Mouse (Mus musculus) forebrain, embryonic 12.5 days (tissue): ENCODE measurements at regions not wholly inside any gene's neighbourhood (a gene's known extent, or its start where the extent isn't known, plus 50 kb on each side); places are given as distances from the start of the nearest gene placed in this dataset.
"Not testable (repeated sequence)": the region's sequence is repeated elsewhere in the genome, so short reads cannot be mapped to it uniquely, and the experiment has no call there.

Experiments
- ATAC-seq: fragments of 200-750 bp; cut with Nextera tagmentation; 2 replicates; pipeline ENCODE4 v1.8.0; 2017; ENCODE audit warnings: moderate TSS enrichment; ENCODE audit not compliant: low FRiP score
- H3K27ac ChIP-seq: fragments of 300-500 bp; sonication (generic); 2 replicates; pipeline ENCODE4 v1.5.1; 2016; ENCODE audit warnings: mild to moderate bottlenecking
- H3K27me3 ChIP-seq: fragments of 300-500 bp; sonication (generic); 2 replicates; pipeline ENCODE4 v1.6.1; 2016; ENCODE audit warnings: mild to moderate bottlenecking
- H3K36me3 ChIP-seq: fragments of 300-500 bp; sonication (generic); replicated peaks from 2 replicates; pipeline ENCODE4 v1.6.1; 2016; ENCODE audit warnings: mild to moderate bottlenecking
- H3K4me1 ChIP-seq: fragments of 300-500 bp; sonication (generic); 2 replicates; pipeline ENCODE4 v1.6.1; 2016
- H3K4me2 ChIP-seq: fragments of 300-500 bp; sonication (generic); 2 replicates; pipeline ENCODE4 v1.6.1; 2016; ENCODE audit warnings: mild to moderate bottlenecking, moderate library complexity
- H3K4me3 ChIP-seq: fragments of 300-500 bp; sonication (generic); replicated peaks from 2 replicates; pipeline ENCODE4 v1.5.1; 2016; ENCODE audit warnings: mild to moderate bottlenecking
- H3K9ac ChIP-seq: fragments of 300-500 bp; sonication (generic); 2 replicates; pipeline ENCODE4 v1.6.1; 2016; ENCODE audit warnings: mild to moderate bottlenecking
- H3K9me3 ChIP-seq: fragments of 300-500 bp; sonication (generic); 2 replicates; pipeline ENCODE4 v1.6.1; 2016
- WGBS: fragments of 180-500 bp; shearing (Covaris S2); methylation state at CpG from one replicate; pipeline ENCODE4 v1.1.7; 2016; 5-methylcytosine and 5-hydroxymethylcytosine counted together

- Histone ChIP-seq H3K4me3 (no peak overlapping the region), H3K27ac (no peak overlapping the region), H3K4me2 (no peak overlapping the region), H3K9ac (no peak overlapping the region), H3K27me3 (no peaks in the 10 kb centered on the region), H3K4me1 (no peaks in the 10 kb centered on the region), H3K36me3 (no peaks in the 10 kb centered on the region), H3K9me3 (0 out of 2 replicates have a peak, but pooled peaks cover 11% of the 10 kb centered on the region)
- no peak for ATAC-seq
Observed at GRCm38 (mm10) chr12:113940721-113941120, 397.0 kb downstream of the Adam6a start.

GRCm38 (mm10) chr12:113943661-113944327, 400.1 kb downstream of the Adam6a start:
- not testable (repeated sequence) for H3K9ac ChIP-seq, H3K4me3 ChIP-seq, H3K36me3 ChIP-seq, H3K27me3 ChIP-seq, ATAC-seq, H3K4me1 ChIP-seq, H3K9me3 ChIP-seq, H3K4me2 ChIP-seq, H3K27ac ChIP-seq
- WGBS, result 79% methylated on average over 1 of the region's 1 CpGs

DNA sequence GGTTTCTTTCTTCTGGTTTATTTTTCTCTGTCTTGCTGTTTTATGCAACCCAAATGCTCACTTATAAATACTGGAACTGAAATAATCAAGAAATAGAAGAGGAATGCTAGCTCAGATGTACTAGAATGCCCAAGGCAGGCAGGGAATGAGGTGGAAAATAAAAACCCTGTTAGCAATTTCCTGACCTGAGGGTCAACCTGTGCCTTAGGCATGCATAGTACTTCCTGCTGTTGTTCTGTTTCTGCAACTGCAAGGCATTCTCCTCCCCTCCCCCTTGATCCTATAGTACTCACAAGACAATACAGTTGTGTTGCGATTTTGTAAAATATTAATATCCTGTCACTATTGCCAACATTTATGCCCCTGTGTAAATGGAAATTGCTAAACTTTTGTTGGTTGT, 402.1 kb downstream of the Adam6a start:
- not testable (repeated sequence) for H3K27me3 ChIP-seq, H3K36me3 ChIP-seq, H3K4me2 ChIP-seq, ATAC-seq, H3K4me1 ChIP-seq, H3K9me3 ChIP-seq, H3K9ac ChIP-seq, H3K4me3 ChIP-seq, H3K27ac ChIP-seq
- WGBS, result 94% methylated on average over 1 of the region's 1 CpGs

DNA sequence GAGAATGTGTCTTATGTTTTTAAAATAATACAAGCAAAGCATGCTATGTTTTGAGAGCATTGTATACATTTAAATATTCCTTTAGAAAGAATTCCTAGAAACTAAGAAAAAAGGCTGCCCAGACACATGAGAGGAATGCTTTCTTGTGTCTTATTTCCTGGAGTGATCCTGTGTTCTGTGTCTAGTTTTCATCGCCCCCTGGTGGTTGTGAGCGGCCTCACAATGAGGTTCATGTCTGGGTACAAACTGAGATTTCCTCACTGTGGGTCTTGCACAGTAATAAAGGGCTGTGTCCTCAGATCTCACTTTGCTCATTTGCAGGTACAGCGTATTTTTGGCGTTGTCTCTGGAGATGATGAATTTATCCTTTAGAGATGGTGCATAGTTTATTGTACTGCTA, 404.3 kb downstream of the Adam6a start:
- ATAC-seq, H3K4me3 ChIP-seq, H3K4me1 ChIP-seq, H3K4me2 ChIP-seq, H3K9ac ChIP-seq, H3K36me3 ChIP-seq, H3K27ac ChIP-seq, H3K27me3 ChIP-seq: not testable (repeated sequence)
- WGBS, result 28% methylated on average over 4 of the region's 4 CpGs
- peaks cover 16% of the 10 kb centered on the region; the same call in 1 of the 2 replicates for H3K9me3 ChIP-seq

- Histone ChIP-seq H3K27me3 (no peaks in the 10 kb centered on the region), H3K4me1 (no peaks in the 10 kb centered on the region), H3K9me3 (0 out of 2 replicates have a peak, but pooled peaks cover 18% of the 10 kb centered on the region), H3K4me3 (no peak overlapping the region), H3K36me3 (no peaks in the 10 kb centered on the region), H3K9ac (no peak overlapping the region), H3K27ac (no peak overlapping the region), H3K4me2 (no peak overlapping the region)
- no peak for ATAC-seq
- WGBS, result 78% methylated on average over 6 of the region's 6 CpGs
Observed at GRCm38 (mm10) chr12:113974271-113974670, 430.6 kb downstream of the Adam6a start.

DNA sequence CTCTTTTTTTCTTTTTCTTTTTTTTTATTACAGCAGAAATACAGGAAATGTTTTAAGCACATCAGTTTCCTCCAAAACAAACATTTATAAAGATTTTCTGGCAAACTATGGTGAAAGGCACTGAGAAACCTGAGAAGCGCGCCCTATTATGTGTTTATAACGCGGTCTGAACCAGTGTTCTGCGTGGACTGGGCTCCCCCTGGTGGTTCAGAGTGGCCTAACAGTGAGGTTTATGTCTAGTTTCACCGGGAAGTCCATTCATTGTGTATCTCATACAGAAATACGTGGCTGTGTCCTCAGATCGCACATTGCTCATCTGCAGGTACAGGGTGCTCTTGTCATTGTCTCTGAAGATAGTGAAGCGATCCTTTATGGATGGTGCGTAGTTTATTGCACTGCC, 437.9 kb downstream of the Adam6a start:
- 39% methylated on average over 10 of the region's 10 CpGs for WGBS
- H3K27me3 ChIP-seq, H3K4me1 ChIP-seq, H3K36me3 ChIP-seq, ATAC-seq, H3K9me3 ChIP-seq, H3K9ac ChIP-seq, H3K27ac ChIP-seq, H3K4me3 ChIP-seq, H3K4me2 ChIP-seq: not testable (repeated sequence)

DNA sequence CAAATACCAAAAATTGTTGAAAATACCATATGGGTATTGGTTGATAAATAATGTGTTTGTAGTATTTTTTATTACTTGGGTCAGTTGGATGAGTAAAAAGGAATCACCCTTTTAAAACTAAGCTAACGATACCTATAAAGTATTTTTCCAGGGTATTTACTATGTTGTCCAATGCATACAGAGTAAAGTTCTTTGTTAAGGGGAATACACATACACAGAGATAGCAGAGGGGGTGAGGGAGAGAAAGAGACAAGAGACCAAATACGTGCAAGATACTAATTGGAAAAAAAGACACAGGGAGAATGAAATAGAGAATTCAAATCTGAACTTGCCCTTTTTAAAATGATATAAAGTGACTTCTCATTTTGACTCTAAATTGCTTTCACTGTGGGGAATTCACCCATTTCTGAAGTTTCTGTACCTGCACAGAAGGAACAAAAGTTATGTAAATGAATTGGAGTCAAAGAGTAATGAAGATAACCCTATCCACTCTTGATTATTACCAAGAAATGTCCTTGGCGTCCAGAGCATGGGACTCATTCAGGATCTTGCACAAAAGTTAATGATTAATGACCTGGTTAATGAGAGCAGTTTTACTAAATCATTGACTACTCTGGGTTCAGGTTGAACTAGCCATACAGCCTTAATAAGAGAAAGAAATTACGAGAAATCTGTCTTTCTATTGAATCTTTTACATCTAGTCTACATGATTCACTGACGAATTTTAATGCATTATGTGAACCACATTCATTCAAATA, 443.7 kb downstream of the Adam6a start:
- WGBS, result 76% methylated on average over 5 of the region's 5 CpGs
- H3K9me3 ChIP-seq, result peaks cover 12% of the 10 kb centered on the region; the same call in 1 of the 2 replicates
- no peak overlapping the region for H3K4me3 ChIP-seq
- H3K27me3 ChIP-seq, result no peaks in the 10 kb centered on the region
- no peak for ATAC-seq
- no peak overlapping the region for H3K27ac ChIP-seq
- H3K9ac ChIP-seq, result no peak overlapping the region
- H3K36me3 ChIP-seq, result no peaks in the 10 kb centered on the region
- no peaks in the 10 kb centered on the region for H3K4me1 ChIP-seq
- H3K4me2 ChIP-seq, result no peak overlapping the region

- 86% methylated on average over 2 of the region's 2 CpGs for WGBS
Observed at GRCm38 (mm10) chr12:113992425-113992824, 448.7 kb downstream of the Adam6a start.

GRCm38 (mm10) chr12:113994284-113994683, 450.6 kb downstream of the Adam6a start:
- 75% methylated on average over 3 of the region's 3 CpGs for WGBS

More at GRCm38 (mm10) chr12:113992425-113992824, 448.7 kb downstream of the Adam6a start:
- Histone ChIP-seq H3K9me3 (peaks cover 9% of the 10 kb centered on the region; the same call in 1 of the 2 replicates), H3K9ac (no peak overlapping the region), H3K4me2 (no peak overlapping the region), H3K27me3 (no peaks in the 10 kb centered on the region), H3K36me3 (no peaks in the 10 kb centered on the region), H3K27ac (no peak overlapping the region), H3K4me3 (no peak overlapping the region), H3K4me1 (no peaks in the 10 kb centered on the region)
- ATAC-seq, result no peak

DNA sequence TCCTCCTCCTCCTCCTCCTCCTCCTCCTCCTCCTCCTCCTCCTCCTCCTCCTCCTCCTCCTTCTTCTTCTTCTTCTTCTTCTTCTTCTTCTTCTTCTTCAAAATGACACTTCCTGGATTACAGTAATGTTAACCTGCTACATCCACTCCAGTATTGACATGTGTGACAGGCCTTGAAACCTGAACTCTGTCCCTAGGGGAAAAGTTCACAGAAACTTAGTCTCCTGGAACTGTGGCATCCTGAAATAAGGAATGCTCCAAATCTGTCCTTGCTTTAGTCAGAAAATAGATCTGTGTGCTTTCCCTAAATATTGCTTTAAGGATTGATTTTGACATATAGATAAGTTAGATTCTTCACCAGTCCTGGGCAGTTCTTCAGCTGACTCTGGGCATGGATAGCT, 464.8 kb downstream of the Adam6a start:
- H3K4me3 ChIP-seq, H3K36me3 ChIP-seq, H3K27me3 ChIP-seq, H3K9me3 ChIP-seq, H3K9ac ChIP-seq, H3K4me2 ChIP-seq, ATAC-seq, H3K4me1 ChIP-seq, H3K27ac ChIP-seq: not testable (repeated sequence)

More at GRCm38 (mm10) chr12:113994284-113994683, 450.6 kb downstream of the Adam6a start:
- not testable (repeated sequence) for H3K4me1 ChIP-seq, H3K27me3 ChIP-seq, H3K9ac ChIP-seq, H3K36me3 ChIP-seq, H3K4me3 ChIP-seq, H3K4me2 ChIP-seq, H3K9me3 ChIP-seq, ATAC-seq, H3K27ac ChIP-seq

DNA sequence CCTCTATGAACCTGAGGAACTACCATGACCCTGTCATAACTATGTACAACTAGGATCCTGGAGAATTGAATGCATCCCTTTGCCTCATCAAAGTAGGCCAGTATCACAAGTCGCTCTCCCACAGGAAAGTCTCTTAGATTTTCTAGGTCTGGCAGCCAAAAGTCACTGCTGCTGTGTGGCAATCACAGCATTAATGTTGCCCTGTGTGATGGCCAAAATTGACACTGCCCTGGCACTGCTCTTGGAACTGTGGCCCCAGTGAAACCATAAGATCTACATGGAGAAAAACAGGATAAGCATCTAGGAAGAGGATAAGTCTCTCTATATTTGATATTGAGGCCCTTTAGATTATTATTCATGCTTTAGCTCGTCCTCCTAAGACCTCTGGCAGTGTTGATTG, 465.7 kb downstream of the Adam6a start:
- 57% methylated on average over 2 of the region's 2 CpGs for WGBS

GRCm38 (mm10) chr12:114012860-114013259, 469.2 kb downstream of the Adam6a start:
- WGBS, result 22% methylated on average over 4 of the region's 4 CpGs
- not testable (repeated sequence) for H3K4me2 ChIP-seq, H3K4me3 ChIP-seq, H3K4me1 ChIP-seq, H3K27me3 ChIP-seq, ATAC-seq, H3K27ac ChIP-seq, H3K9me3 ChIP-seq, H3K36me3 ChIP-seq, H3K9ac ChIP-seq

More for the DNA sequence above, 465.7 kb downstream of the Adam6a start:
- no peaks in the 10 kb centered on the region for H3K4me1 ChIP-seq
- H3K4me3 ChIP-seq, result no peak overlapping the region
- no peaks in the 10 kb centered on the region for H3K36me3 ChIP-seq
- no peaks in the 10 kb centered on the region for H3K9me3 ChIP-seq
- no peak overlapping the region for H3K4me2 ChIP-seq
- H3K27ac ChIP-seq, result no peak overlapping the region
- H3K9ac ChIP-seq, result no peak overlapping the region
- ATAC-seq, result no peak
- H3K27me3 ChIP-seq, result no peaks in the 10 kb centered on the region

DNA sequence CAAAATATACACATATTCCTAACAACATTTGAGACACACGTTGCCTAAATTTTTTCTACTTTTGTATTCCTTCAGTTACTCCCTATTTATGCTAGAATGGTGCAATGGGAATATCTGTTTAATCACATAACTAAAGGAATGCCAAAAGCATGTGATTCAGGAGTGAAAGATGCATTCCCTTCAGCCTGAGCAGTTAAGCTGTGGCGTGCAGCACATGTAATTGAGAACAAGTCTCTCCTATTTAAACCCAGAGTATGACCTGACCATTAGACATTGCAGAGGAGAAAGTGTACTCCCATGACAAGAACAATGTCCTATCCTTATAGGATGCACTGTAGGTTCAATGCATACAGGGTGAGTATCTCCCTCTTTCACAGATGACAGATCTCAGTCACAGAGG, 493.3 kb downstream of the Adam6a start:
- not testable (repeated sequence) for H3K36me3 ChIP-seq, H3K27me3 ChIP-seq, H3K4me1 ChIP-seq, H3K4me3 ChIP-seq, H3K9ac ChIP-seq, H3K4me2 ChIP-seq, ATAC-seq, H3K27ac ChIP-seq
- H3K9me3 ChIP-seq, result peaks cover 11% of the 10 kb centered on the region; the same call in 1 of the 2 replicates
- 70% methylated on average over 2 of the region's 2 CpGs for WGBS
